Mouse (Mus musculus) ES-Bruce4 (cell line): ENCODE measurements around the gene Mfrp.

Experiments
- CTCF ChIP-seq: IDR thresholded peaks from one replicate; pipeline ENCODE4 v1.8.1; 2011; ENCODE audit warnings: low read depth, low read length
- POLR2A ChIP-seq: IDR thresholded peaks from one replicate; pipeline ENCODE4 v1.8.1; 2011; ENCODE audit warnings: low read length; ENCODE audit not compliant: insufficient read depth

- TF ChIP-seq CTCF = no peak
- no peak for TF ChIP-seq POLR2A
Observed at GRCm38 (mm10) chr9:44135731-44136411, 34.3 kb downstream of the Mfrp start.
